Mouse (Mus musculus): Measurements from ENCODE around the gene Pitpnm1.
A peak's percentile ranks its signal among the peaks of the same experiment; 100 is the strongest.
"Not testable (repeated sequence)": the region's sequence is repeated elsewhere in the genome, so short reads cannot be mapped to it uniquely, and the experiment has no call there.

Gene Pitpnm1

DNA sequence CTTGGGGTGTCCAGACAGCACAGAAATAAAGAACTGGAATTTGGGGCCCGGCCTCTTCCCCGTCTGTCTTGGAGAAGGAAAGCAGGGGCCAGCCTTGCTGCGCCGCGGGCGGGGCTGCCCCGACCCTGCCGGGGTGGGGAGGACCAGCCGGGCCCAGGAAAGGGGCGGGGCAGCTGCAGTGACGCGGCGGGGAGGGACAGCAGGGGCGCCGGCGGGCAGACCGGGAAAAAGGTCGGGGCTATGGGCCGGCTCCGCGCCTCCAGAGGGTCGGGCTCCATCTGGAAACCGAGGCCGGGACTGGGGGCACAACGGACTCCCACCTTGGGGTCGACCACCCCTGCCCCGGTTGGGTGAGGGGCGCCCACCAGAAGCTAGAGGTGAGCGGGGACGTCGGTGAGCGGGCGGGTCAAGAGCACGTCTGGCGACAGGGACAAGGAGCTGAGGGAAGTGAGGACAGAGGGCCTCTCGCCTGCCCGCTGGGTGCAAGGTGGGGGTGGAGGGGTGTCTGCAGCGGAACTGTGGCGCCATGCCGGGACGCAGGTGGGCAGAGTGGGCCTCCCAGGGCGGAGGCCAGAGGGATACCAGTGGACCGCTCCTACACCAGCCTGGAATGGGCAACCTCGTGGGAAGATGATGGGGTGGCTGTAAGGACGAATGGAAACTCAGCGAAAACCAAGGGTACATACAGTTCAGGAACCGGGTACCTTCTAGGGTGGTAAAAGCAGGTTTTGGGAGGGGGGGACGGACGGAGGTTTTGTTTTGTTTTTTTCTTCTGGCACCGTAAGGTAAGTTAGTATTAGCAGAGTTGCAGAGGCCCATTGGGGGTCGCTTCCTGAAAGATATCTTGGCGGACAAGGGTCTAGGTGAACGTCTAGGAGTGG, at the start of gene Pitpnm1:
Pitpnm1 (plus strand) TSS at position 162 of the 881 bp plus-strand sequence.
- peak; percentile 59 for DNase-seq (ENCODE audit: low spot score)

DNA sequence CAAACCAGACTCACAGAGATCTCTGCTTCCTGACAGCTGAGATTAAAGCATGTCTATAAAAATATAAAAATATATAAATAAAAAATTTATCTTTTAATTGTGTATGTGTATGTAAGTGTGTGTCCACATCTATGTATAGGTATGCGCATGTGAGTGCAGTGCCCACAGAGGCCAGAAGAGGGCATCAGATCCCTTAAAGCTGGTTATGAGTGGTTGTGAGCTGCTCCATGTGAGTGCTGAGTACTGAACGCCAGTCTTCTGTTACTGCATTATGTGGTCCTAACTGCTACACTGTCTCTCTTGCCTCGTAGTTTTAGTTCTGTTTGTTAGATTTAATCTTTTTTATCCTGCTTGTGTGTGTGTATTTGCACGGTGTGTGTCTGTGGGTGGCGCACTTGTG, 48.8 kb upstream of the Pitpnm1 start:
- no peak for DNase-seq (ENCODE audit: low spot score)

DNA sequence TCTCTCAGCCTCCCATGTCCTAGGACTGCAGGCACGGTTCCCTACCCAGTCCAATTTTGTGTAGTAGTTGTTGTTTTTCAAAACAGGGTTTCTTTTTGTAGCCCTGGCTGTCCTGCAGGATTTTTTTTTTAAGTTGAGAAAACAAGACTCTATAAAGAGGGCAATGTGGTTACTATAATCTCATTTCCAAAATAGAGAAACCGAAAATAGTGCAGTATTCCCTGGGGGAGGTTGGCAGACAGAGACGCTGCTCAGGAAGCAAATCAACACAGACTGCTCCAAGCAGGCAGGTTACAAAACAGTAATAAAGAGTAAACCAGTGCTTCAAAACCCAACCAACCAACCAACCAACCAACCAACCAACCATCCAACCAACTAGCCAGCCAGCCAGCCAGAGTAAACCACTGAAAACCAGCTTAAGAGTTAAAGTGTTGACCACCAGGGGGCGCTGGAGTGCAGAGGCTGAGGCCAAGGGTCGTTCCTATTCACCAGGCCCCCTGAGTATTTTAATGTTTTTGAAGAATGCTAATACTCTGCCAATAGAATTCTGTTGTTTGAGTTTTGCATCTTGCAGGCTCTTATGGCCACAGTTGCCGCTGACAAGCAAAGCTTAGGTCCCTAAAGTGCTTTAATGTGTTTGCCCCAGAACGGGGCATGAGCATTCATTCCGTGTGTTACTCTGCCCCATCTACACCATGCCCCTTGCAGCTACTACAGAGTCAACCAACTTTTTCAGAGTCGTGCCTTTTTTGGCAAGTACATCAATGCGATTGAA, 47.9 kb upstream of the Pitpnm1 start:
- DNase-seq (ENCODE audit: low spot score): peak; percentile 48

DNA sequence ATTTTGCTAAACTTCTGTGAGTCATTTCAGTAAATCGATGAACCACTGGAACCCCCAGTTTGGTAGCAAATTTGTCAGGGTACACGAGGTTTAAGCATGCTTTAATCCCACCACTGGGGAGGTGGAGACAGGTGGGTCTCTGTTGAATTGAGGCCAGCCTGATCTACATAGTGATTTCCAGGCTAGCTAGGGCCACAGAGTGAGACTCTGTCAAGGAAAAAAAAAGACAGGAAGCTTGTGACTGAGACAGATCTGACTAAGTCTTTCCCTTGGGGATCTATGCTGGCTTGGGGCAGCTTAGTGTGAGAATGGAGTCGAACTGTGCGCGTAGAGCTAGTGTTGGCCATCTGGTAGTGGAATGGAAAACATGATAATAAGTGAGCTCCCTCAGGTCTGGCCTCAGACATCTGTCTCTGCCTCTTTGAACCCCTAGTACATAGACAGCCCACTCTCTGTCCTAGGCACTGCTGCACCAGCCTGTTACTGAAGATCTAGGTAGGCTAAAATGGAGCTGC, 47.2 kb upstream of the Pitpnm1 start:
- no peak for DNase-seq (ENCODE audit: low spot score)

DNA sequence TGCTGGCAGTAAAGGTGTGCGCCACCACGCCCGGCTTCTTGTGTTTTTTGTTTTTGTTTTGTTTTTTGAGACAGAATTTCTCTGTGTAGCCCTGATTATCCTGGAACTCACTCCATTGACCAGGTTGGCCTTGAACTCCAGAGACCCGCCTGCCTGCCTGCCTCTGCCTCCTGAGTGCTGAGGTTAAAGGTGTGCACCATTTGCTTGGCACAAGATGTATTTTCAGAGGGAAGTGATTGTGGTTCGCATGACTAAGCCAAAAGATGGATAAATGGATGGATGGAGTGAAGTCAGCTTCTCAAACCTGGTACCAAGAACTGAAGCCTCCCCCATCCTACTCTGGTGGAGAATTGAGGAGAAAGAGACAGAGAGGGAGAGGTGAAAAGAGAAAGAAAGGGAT, 45.2 kb upstream of the Pitpnm1 start:
- DNase-seq (ENCODE audit: low spot score): no peak

DNA sequence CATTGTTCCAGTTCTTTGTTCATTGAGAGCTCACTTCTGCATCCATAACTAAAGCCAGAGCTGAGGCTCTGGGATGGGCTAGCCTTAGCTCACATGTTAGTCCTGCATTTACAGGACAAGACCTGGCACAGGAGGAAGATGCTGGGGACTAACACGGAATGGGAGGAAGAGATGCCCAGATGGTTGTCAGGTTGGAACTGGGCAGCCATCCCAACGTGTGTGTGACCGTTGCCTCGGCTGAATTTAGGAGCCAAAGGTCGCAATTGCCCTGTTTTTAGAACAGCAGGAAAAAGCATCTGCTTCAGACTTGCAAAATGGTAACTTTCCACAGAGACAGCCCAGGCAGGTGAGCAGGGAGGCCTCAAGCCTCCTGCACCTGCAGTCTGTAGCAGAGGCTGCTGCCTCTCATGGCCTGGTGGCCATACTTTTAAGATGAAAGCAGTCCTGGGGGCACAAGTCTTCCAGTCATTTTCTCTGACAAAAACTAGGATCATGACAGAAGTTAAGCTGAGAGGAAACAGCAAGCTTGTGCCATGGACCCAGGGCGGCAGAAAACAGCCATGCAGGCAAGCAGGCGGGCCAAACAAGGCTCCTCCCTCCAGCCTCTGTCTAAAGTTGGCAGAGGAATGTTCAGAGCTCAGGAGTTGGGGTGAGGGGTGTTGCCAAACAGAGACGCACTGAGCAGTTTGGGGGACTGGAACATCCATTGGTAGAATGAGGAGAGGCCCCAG, 44.4 kb upstream of the Pitpnm1 start:
- no peak for DNase-seq (ENCODE audit: low spot score)

GRCm38 (mm10) chr19:4055947-4056693, 43.7 kb upstream of the Pitpnm1 start:
- no peak for DNase-seq (ENCODE audit: low spot score)

DNA sequence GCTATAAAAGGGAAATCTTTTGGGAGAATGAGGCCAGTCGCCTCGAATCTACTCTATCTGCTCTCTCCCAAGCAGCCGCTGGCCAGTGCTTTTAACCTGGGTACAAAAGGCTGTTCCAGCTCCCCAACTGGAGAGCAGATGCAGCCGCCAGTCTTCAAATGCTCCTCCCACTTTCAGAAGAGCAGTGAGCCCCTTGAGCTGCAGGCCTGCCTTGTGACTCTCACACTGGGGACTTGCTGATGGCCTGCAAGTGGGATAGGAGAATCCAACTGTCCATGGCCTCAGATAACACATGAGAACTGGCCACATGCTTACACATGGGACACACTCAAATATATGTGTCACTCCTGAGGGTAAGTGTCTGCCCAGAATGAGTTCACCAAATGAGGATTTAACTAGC, 43.1 kb upstream of the Pitpnm1 start:
- DNase-seq (ENCODE audit: low spot score): no peak

DNA sequence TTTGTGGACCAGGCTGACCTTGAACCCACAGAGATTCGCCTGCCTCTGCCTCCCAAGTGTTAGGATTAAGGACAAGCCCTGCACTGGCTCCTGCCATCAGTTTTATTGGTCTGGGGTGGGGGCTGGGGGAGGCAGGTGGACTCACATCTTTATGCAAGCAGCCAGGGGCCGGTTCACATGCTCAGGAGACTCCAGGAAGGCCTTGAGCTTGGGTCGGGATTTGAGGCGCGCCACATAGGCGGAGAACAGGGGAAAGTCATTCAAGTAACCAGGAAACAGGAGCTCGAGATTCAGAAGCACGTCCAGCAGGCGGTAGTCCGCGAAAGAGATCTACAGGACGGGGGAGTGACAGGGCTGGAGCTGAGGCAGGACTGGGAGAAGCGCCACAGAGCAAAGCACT, 42.4 kb upstream of the Pitpnm1 start:
- DNase-seq (ENCODE audit: low spot score): no peak

DNA sequence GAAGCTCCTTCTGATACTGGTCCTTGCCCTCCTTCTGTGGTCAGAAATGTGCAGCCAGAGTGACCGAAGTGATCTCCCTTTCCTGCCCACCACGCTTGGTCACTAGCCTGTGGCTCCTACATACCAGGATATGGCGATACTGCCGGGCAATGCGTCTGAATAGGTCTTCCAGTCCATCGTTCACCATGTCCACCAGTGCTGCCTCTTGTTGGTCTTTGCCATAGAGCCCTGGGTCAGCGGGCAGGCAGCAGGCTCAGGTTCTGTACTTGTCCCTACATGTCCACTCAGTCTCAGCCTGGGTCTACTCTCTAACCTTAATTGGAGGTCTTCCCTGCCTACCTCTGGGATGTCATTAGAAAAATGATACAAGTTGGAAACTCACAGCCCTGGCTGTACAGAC, 41.8 kb upstream of the Pitpnm1 start:
- no peak for DNase-seq (ENCODE audit: low spot score)

- DNase-seq (ENCODE audit: low spot score): no peak
These were observed 41.2 kb upstream of the Pitpnm1 start for GRCm38 (mm10) chr19:4058581-4058980.

DNA sequence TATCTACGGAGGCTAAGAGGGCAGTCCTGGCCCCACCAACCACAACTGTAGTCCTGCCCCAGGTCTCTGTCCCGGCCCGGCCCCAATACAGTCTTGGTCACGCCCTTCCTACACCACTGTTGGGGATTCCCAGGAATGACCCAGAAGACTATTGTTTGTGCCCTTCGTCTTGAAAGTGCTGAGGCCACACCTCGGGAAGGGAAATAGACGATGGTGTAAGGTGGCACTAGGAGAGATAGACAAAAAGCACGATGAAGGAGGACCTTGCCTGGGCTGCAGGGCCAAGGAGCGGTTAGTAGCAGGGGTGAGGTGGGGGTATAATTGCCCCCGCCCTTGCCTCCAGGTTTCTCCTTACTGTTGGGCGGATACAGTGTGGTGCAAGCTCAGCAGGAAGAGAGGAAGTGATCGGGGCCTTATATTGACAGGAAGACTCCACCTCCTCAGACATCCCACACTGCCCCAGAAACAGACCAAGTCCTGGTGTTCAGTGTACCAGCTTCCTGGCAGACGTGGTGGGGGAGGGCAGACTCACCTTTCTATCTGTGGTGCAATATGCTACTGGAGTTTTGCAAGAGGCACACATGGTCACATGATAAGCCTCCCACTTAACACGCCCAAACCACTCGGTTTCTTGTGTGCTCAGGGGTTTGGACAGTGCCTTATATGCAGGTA, 40.6 kb upstream of the Pitpnm1 start, which contains the start of gene Gstp3:
Gstp3 (minus strand) TSS at position 501 of the 672 bp plus-strand sequence.
- DNase-seq (ENCODE audit: low spot score): no peak

- not testable (repeated sequence) for DNase-seq (ENCODE audit: low spot score)
These were observed 39.5 kb upstream of the Pitpnm1 start for GRCm38 (mm10) chr19:4060044-4060898.

GRCm38 (mm10) chr19:4060899-4061465, 38.8 kb upstream of the Pitpnm1 start:
- no peak for DNase-seq (ENCODE audit: low spot score)

DNA sequence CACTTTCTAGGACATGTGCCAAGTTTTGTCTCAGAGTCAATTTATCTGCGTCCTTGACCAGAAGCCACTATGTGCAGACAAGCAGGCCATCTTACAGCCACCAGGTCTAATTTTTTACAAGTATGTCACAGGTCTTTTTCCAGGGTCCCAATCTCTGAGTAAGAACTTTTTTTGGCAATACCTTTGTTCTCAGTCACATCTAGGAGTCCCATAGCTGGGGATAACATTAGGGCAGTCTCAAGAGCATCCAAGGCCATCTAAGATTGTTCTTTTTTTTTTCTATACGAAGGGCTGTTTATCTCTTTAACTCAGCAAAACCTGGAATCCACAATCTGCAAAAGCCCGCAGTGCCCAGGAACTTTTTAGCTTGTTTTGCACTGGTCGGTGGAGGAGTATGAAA, 36.4 kb upstream of the Pitpnm1 start:
- not testable (repeated sequence) for DNase-seq (ENCODE audit: low spot score)

GRCm38 (mm10) chr19:4064501-4064900, 35.3 kb upstream of the Pitpnm1 start:
- not testable (repeated sequence) for DNase-seq (ENCODE audit: low spot score)

GRCm38 (mm10) chr19:4066280-4066679, 33.5 kb upstream of the Pitpnm1 start:
- DNase-seq (ENCODE audit: low spot score): no peak

DNA sequence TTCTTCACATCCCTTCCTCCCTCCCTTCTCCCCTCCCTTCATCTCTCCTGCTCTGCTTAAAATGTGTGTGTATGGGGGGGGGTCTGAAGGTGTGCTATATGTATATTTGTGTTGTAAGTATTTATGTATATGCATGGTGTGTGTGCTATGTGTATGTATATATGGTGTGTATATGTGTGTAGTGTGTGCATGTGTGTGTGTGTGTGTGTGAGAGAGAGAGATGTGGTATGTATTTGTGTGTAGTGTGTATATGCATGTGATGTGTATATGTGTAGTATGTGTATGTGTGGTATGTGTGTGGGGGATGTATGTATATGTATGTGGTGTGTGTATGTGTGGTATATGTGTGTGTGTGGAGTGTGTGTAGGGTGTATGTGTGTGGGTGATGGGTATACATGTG, 32.9 kb upstream of the Pitpnm1 start:
- no peak for DNase-seq (ENCODE audit: low spot score)

DNA sequence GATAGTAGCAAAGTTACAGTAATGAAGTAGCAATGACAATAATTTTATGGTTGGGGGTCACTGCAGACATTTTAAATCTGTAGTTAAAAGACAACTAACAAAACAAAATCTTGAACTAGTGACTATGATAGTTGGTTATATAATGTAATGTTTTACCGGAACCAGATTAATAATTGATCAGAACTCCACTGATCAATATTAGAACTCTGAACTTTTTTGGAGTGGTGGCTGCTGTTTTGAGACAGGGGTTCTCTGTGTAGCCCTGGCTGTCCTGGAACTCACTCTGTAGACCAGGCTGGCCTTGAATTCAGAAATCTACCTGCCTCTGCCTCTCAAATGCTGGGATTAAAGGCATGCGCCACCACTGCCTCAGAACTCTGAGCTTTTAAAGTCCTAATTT, 31.6 kb upstream of the Pitpnm1 start:
- DNase-seq (ENCODE audit: low spot score): not testable (repeated sequence)
